Mouse (Mus musculus) stomach, postnatal 0 days (tissue): ENCODE results near the gene Ifrd2.

Experiments
- CTCF ChIP-seq: IDR thresholded peaks from 2 replicates; pipeline ENCODE4 v1.5.1; 2016; ENCODE audit warnings: antibody characterized with exemption, low read depth, mild to moderate bottlenecking, moderate library complexity
- EP300 ChIP-seq: optimal IDR thresholded peaks from 2 replicates; pipeline ENCODE3; 2016; ENCODE audit warnings: antibody characterized with exemption

- TF ChIP-seq CTCF (no peak), EP300 (no peak)
Measured at GRCm38 (mm10) chr9:107549297-107550074, 38.0 kb upstream of the Ifrd2 start.
